8 mouse cellular contexts compared by ENCODE assay signal in genomic region chr3:97658426-97659193, GRCm38 (mm10). TPM values are rescaled to one million over a fixed set of nuclear protein-coding genes. Genes with fewer than 3 reads are reported as not detected.
DNase-seq lines count a peak whose midpoint lies in the region; ATAC-seq and TF ChIP-seq lines count a peak whose summit lies in the region.

No protein-coding gene starts in this region.

- intact Hi-C loops in left cerebral cortex, adult 2 months (cut with DNase I) = loop anchor here (1.0 kb wide), 1 partner anchor 48 kb away; the partner anchor contains the start of gene Chd1l
- intact Hi-C loops in left cerebral cortex, postnatal 10 days (cut with DNase I) = loop anchor here (5.0 kb wide), 1 partner anchor 46 kb away; the partner anchor contains the start of gene Chd1l

- peaks cover 19% of the 10 kb centered on the region for H3K4me1 ChIP-seq in embryonic facial prominence, embryonic 10.5 days
- peaks cover 25% of the 10 kb centered on the region for H3K4me1 ChIP-seq in hindbrain, embryonic 15.5 days (replicated peaks)

- peak overlapping the region; percentile 72 for H3K9ac ChIP-seq in hindbrain, embryonic 15.5 days

- WGBS in embryonic facial prominence, embryonic 10.5 days = 1% methylated on average over 50 of the region's 50 CpGs
- under 1% methylated on average over 50 of the region's 50 CpGs for WGBS in hindbrain, embryonic 15.5 days

- H3K4me3 ChIP-seq in left cerebral cortex, adult 2 months = peak overlapping the region; percentile 97
- peak overlapping the region; percentile 87 for H3K4me3 ChIP-seq in embryonic facial prominence, embryonic 10.5 days
- H3K4me3 ChIP-seq in hindbrain, embryonic 15.5 days = peak overlapping the region; percentile 88

- ATAC-seq in hindbrain, embryonic 15.5 days (ENCODE audit: low FRiP score, low read depth) = peak; percentile 83
- peak; percentile 38 for ATAC-seq in megakaryocyte progenitor cell, adult 5-6 weeks (replicated peaks; ENCODE audit: poor library complexity)

- no peak for TF ChIP-seq CTCF in left cerebral cortex, adult 2 months (IDR thresholded peaks at IDR 0.05)

- H3K9me3 ChIP-seq in embryonic facial prominence, embryonic 10.5 days = no peaks in the 10 kb centered on the region
- no peaks in the 10 kb centered on the region for H3K9me3 ChIP-seq in hindbrain, embryonic 15.5 days

- H3K4me2 ChIP-seq in hindbrain, embryonic 15.5 days = peak overlapping the region; percentile 83

- peak; percentile 71 for DNase-seq in adrenal gland, postnatal 25 days
- no peak for DNase-seq in adrenal gland, postnatal 4 days (ENCODE audit: low spot score in 2 of 2)
- DNase-seq in left cerebral cortex, adult 2 months (ENCODE audit: extremely low spot score in 1 of 2, low spot score in 2 of 2) = peak in 1 of 2 experiments; percentile 31
- DNase-seq in left cerebral cortex, postnatal 10 days (ENCODE audit: extremely low spot score in 1 of 2, low spot score in 2 of 2) = no peak
- DNase-seq in embryonic facial prominence, embryonic 10.5 days (ENCODE audit: low spot score) = no peak
- peak; percentile 10 for DNase-seq in telencephalon, adult 2 months (ENCODE audit: low read depth, low spot score)

- peaks cover 14% of the 10 kb centered on the region for H3K36me3 ChIP-seq in embryonic facial prominence, embryonic 10.5 days (replicated peaks)
- H3K36me3 ChIP-seq in hindbrain, embryonic 15.5 days = peaks cover 12% of the 10 kb centered on the region

- H3K27me3 ChIP-seq in embryonic facial prominence, embryonic 10.5 days (replicated peaks; ENCODE audit: low read depth, poor library complexity, severe bottlenecking) = no peaks in the 10 kb centered on the region
- no peaks in the 10 kb centered on the region for H3K27me3 ChIP-seq in hindbrain, embryonic 15.5 days

- H3K27ac ChIP-seq in left cerebral cortex, adult 2 months = peak overlapping the region; percentile 88
- peak overlapping the region; percentile 91 for H3K27ac ChIP-seq in embryonic facial prominence, embryonic 10.5 days (replicated peaks)
- H3K27ac ChIP-seq in hindbrain, embryonic 15.5 days (replicated peaks) = peak overlapping the region; percentile 82

RNA-seq across cellular contexts. Expression of gene Prkab2, which starts 0.6 kb away (rescaled TPM):
- 9.6 and 11.6 TPM in 2 replicates for total RNA-seq in adrenal gland, postnatal 25 days (2021)
- 1 to 10 TPM; 9.4 to 9.8 TPM for total RNA-seq in adrenal gland, postnatal 4 days (2021)
- total RNA-seq in left cerebral cortex, adult 2 months (2021) = 10 to 100 TPM; 30.0 to 32.8 TPM
- 10 to 100 TPM; 32.9 to 34.8 TPM for total RNA-seq in left cerebral cortex, postnatal 10 days (2021)
- polyA plus RNA-seq in embryonic facial prominence, embryonic 10.5 days (2016; fragmentation: Nextera tagmentation; extraction: Ambion mirVana) = 7.2 and 7.3 TPM in 2 replicates
- polyA plus RNA-seq in hindbrain, embryonic 15.5 days (2015; fragmentation: Nextera tagmentation; extraction: Ambion mirVana) = 15.0 and 15.5 TPM in 2 replicates
- total RNA-seq in megakaryocyte progenitor cell, adult 5-6 weeks (2015) = 3.4 and 4.0 TPM in 2 replicates
- 2.7 and 4.0 TPM in 2 replicates for total RNA-seq in megakaryocyte progenitor cell, adult 5-6 weeks (2017)

RNA-seq across cellular contexts. Expression of gene Gm17651, which starts 15.9 kb away (rescaled TPM):
- total RNA-seq in adrenal gland, postnatal 25 days (2021) = not detected in 2 replicates
- not detected for total RNA-seq in adrenal gland, postnatal 4 days (2021)
- total RNA-seq in left cerebral cortex, adult 2 months (2021) = not detected
- not detected for total RNA-seq in left cerebral cortex, postnatal 10 days (2021)
- not detected in 2 replicates for polyA plus RNA-seq in embryonic facial prominence, embryonic 10.5 days (2016; fragmentation: Nextera tagmentation; extraction: Ambion mirVana)
- polyA plus RNA-seq in hindbrain, embryonic 15.5 days (2015; fragmentation: Nextera tagmentation; extraction: Ambion mirVana) = not detected in 2 replicates
- not detected in 2 replicates for total RNA-seq in megakaryocyte progenitor cell, adult 5-6 weeks (2015)
- total RNA-seq in megakaryocyte progenitor cell, adult 5-6 weeks (2017) = not detected in 2 replicates

RNA-seq across cellular contexts. Expression of gene Fmo5, which starts 30.0 kb away (rescaled TPM):
- total RNA-seq in adrenal gland, postnatal 25 days (2021) = 10.7 and 13.1 TPM in 2 replicates
- total RNA-seq in adrenal gland, postnatal 4 days (2021) = 10 to 100 TPM in 1 of 2 experiments, 1 to 10 TPM in 1; 7.1 to 14.2 TPM
- 1 to 10 TPM; 3.8 to 4.3 TPM for total RNA-seq in left cerebral cortex, adult 2 months (2021)
- total RNA-seq in left cerebral cortex, postnatal 10 days (2021) = 1 to 10 TPM; 1.4 to 1.6 TPM
- 0.48 and 0.62 TPM in 2 replicates for polyA plus RNA-seq in embryonic facial prominence, embryonic 10.5 days (2016; fragmentation: Nextera tagmentation; extraction: Ambion mirVana)
- polyA plus RNA-seq in hindbrain, embryonic 15.5 days (2015; fragmentation: Nextera tagmentation; extraction: Ambion mirVana) = 0.62 and 1.2 TPM in 2 replicates
- total RNA-seq in megakaryocyte progenitor cell, adult 5-6 weeks (2015) = 5.0 and 7.8 TPM in 2 replicates
- 3.3 and 4.2 TPM in 2 replicates for total RNA-seq in megakaryocyte progenitor cell, adult 5-6 weeks (2017)

RNA-seq across cellular contexts. Expression of gene Chd1l, which starts 48.6 kb away (rescaled TPM):
- total RNA-seq in adrenal gland, postnatal 25 days (2021) = 13.9 and 20.1 TPM in 2 replicates
- 10 to 100 TPM; 17.8 to 18.7 TPM for total RNA-seq in adrenal gland, postnatal 4 days (2021)
- 10 to 100 TPM in 1 of 2 experiments, 1 to 10 TPM in 1; 9.6 to 10.6 TPM for total RNA-seq in left cerebral cortex, adult 2 months (2021)
- total RNA-seq in left cerebral cortex, postnatal 10 days (2021) = 1 to 10 TPM; 8.9 to 9.1 TPM
- polyA plus RNA-seq in embryonic facial prominence, embryonic 10.5 days (2016; fragmentation: Nextera tagmentation; extraction: Ambion mirVana) = 23.0 and 24.9 TPM in 2 replicates
- polyA plus RNA-seq in hindbrain, embryonic 15.5 days (2015; fragmentation: Nextera tagmentation; extraction: Ambion mirVana) = 6.3 and 6.7 TPM in 2 replicates
- total RNA-seq in megakaryocyte progenitor cell, adult 5-6 weeks (2015) = 21.1 and 21.3 TPM in 2 replicates
- 45.9 and 57.4 TPM in 2 replicates for total RNA-seq in megakaryocyte progenitor cell, adult 5-6 weeks (2017)

Comparison
In these comparisons a context has a peak if more than half of its experiments do, and no peak if none do; other contexts are left out.
1. DNase-seq: peak in adrenal gland, postnatal 25 days (single experiment) and telencephalon, adult 2 months (single experiment); none in adrenal gland, postnatal 4 days (0 of 2), left cerebral cortex, postnatal 10 days (0 of 2) and embryonic facial prominence, embryonic 10.5 days (single experiment).
2. Peak in every context shown above with its lines, with median percentiles within 50 percentile points of each other: H3K27ac ChIP-seq and H3K4me3 ChIP-seq.